Mouse (Mus musculus): ENCODE results near the gene Fam83g.

DNA sequence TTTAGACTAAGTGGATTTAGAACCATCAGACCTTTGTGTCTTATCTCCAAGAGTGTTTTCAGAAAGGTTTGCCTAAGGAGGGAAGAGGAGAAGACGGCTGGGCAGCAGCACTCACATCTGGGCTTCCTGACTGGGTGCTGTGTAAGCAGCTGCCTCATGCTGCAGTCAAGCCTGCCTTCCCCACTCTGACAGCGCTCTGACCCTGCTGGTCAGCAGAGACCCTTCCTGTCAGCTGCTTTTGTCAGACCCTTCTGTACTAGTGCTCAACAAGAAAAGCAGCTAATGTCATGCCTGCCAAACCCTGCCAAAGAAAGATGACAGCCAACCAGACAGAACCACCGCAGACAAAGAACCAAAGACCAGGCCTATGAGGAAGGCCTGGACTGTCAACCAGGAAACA, 59.9 kb downstream of the Fam83g start:
- TF ChIP-seq POLR2A (IDR thresholded peaks at IDR 0.05; ENCODE audit: insufficient read depth, low read depth, low read length) (no peak), CTCF (IDR thresholded peaks at IDR 0.05) (no peak), EP300 (IDR thresholded peaks at IDR 0.05; ENCODE audit: insufficient read depth, low read depth, low read length) (no peak)
